Mouse (Mus musculus) adipocyte (in vitro differentiated cells): ENCODE results near the gene Kcnq2.
A peak's percentile ranks its signal among the peaks of the same experiment; 100 is the strongest.

Experiments used
- DNase-seq: peaks from one replicate; pipeline ENCODE4 v3.0.0-alpha.2; 2016; ENCODE audit warnings: low spot score

The Kcnq2 gene

DNA sequence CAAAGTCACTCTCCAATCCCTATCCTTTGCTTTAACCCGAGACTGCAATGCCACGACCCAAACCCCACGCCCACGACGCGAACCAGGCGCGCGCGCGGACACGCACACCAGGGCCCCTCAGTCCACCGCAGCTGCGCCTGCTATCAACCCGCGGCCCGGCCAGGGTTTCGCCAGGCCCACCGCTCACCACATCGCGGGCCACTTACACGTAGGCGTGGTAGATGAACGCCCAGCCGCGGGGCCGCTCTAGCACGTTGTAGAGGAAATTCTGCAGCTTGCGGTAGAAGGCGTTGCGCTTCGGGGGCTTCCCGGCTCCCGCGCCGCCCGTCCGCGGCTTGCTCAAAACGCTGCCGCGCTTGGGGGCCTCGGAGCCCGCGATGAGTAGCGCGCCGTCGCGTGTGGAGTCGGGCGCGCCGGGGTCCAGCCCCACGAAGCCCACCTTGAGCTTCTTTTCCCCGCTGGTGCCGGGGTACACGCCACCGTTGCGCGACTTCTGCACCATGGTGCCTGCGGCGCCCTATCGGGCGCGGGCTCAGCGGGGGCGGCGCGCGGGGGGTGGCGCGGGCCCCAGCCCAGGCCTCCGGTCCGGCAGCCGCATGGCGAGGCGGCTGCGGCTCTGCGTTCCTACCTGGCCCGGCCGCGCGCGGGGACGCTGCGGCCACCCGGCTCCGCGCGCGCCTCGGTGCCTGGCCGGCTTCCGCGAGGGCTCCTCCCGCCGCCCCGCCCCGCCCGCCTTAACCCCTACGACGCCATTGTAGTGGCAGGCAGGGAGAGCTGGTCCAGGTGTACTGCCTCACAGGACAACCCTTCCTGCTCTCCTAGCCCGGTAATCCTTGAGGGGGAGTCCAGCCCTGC, at the start of gene Kcnq2:
Gene Kcnq2, minus strand, starts transcription at position 710 of the 855 bp plus-strand sequence.
- no peak for DNase-seq

GRCm38 (mm10) chr2:181180898-181181297, 45.8 kb upstream of the Kcnq2 start:
- no peak for DNase-seq

GRCm38 (mm10) chr2:181178471-181178870, 43.4 kb upstream of the Kcnq2 start:
- no peak for DNase-seq

DNA sequence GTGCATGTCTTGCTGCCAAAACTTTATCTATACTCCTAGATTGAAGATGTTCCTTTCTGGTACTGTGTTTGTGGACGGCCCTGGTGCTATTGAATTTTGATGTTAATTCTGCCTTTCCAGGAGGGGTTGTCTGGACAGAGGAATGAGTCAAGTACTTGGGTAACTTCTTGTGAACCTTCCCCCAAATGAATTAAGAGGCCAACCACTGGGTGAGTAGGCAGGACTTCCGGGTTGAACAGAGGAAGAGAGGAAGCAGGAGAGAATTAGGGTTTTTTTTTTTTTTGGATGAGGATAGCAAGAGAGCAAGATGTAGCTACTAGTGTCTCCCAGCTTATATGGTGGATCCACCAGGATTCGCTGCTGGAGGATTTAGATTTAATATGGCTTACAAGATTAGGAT, 42.9 kb upstream of the Kcnq2 start:
- peak; percentile 49 for DNase-seq

DNA sequence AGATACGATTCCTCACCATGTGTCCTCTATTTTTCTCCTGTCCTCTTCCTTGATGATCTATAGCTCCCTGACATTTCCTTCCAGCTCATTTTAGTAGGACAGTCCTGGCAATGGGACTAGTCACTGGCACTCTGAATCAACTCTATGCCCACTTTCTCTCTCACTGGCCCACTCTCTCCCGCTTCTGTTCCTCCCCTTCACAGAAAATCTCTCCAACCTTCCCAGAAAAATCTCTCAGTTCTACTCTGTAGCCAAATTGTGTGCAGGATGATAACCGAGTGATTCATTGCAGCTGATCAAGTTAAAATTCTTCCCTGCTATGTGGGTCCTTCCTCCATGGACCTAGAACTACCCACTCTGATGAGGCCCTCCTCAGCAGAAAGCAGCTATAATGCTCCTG, 39.5 kb upstream of the Kcnq2 start:
- no peak for DNase-seq

DNA sequence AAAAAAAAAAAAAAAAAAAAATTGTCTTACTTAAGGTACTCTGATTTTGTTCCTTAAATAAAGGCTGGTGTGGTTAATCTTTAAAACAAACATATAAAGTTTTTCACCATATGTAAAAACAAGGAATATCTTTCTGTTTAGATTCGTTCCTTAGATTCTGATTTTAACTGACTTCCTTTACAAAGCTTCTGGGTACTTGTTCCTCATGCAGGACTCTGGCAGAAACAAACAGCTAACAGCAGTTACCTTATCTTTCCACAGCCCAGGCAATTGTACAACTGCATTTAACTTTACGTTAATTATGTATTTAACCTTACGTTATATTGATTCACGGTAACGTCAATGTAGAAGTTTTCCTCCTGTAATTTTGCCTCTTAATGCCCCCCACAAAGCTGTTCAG, 31.4 kb upstream of the Kcnq2 start:
- no peak for DNase-seq

DNA sequence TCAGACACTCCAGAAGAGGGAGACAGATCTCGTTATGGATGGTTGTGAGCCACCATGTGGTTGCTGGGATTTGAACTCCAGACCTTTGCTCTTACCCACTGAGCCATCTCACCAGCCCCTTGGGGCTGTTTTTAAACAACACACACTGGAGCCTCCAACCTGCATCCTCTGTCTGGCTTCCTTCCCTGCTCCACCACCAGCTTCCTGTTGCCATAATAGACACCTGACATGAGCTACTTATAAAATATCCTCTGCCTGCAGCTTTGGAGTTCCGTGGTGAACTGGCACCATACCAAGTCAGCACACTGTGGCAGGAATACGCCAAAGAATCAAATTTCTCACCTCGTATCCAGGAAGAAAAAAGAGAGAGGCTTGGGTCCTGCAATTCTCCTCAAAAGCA, 25.7 kb upstream of the Kcnq2 start:
- DNase-seq: no peak

DNA sequence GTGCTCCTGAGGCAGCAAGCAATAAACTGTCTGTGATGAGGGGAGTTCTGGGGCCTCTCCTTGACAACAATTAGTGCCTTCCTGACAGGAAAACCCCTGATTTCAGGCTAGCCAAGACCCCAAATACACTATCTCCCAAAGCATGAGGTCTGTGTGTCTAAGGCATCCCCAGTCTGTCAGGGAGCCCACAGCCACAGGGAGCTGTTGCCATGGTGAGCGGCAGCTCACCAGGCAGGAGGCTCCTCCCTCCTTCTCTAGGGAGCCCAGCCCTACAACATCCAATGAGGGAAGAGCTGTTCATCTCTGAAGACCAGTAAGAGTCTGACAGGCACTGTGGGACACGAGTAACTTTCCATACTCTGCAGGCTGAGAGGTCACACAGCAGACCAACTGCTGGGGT, 24.7 kb upstream of the Kcnq2 start:
- DNase-seq: no peak

- no peak for DNase-seq
These were observed 24.0 kb upstream of the Kcnq2 start for GRCm38 (mm10) chr2:181159091-181159514.

DNA sequence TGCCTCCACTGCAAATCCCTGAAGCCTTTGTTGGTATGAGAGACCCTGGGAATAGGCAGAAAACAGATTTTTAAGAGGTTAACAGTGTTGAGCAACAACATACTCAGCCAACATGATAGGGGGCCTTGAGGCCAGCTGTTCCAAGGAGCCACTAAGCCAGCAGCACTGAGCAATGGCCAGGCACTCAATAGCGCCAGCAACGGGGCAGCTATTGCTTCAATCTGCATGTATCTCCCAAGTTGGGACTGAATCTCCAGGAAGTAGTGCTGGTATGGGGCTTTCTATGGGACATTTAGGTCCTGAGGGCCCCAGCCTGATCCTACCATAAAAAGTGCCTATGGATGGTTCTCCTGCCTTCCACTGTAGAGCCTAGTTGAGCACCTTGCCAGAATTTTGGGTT, 23.4 kb upstream of the Kcnq2 start:
- no peak for DNase-seq

GRCm38 (mm10) chr2:181157716-181158302, 22.7 kb upstream of the Kcnq2 start:
- no peak for DNase-seq

DNA sequence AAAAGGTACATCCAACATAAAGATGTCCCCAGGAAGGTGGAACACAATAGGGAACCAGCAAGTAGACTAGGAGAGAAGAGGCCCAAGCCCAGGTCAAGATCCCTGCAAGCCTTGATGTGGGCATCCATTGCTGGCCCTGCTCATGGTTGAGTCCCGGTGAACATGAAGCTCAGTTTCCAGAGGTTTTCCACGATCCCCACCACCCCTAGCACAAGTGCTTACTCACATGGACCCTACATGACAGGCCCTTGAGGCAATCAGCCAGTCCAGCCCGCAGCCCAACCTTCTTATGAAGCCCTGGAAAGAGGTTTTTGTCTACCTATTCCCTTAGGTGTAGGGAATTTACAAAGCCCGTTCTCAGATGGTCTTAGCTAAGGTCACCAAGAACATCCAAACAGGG, 22.1 kb upstream of the Kcnq2 start:
- no peak for DNase-seq

DNA sequence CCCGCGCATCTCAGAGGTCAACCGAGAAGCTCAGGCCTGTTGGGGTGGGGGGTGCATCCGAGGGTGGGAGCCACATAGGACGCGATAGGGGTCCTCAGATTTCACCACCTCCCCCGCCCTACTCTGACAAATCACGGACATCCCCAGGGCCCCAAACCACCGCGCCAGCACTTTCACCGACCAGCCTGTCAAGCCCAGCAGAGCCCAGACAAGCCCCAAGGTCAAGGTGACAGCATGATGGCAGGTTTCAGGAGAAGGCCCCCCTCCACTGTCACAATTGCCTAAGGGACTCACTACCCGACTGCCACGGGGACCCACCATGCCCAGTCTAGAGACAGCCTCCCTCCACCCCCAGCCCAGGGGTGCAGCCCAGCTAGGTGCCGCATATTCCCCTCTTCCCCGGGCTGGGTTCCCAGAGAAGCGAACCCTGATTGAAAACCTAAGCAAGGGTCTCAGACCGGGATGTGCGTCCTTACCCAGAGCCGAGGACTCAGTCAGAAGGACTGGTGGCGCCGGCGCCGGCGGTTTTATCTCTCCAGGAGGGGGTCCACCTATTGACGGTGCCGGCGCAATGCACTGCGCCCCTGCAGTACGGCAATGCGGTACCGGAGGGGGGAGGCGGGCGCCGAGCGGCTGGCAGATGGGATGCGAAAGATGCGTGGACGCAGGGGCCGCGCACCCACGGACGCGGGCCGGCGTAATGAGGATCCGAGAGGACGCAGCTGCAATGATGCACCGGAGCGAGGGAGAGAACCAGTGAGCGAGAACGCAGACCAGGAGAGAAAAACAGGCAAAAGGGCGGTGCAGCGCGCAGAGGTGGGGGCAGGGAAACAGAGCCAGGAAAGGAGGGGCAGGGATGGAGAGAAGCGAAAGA, 21.4 kb upstream of the Kcnq2 start, which contains the start of gene Eef1a2:
Gene Eef1a2, minus strand, starts transcription at position 767 of the 874 bp plus-strand sequence.
- no peak for DNase-seq

DNA sequence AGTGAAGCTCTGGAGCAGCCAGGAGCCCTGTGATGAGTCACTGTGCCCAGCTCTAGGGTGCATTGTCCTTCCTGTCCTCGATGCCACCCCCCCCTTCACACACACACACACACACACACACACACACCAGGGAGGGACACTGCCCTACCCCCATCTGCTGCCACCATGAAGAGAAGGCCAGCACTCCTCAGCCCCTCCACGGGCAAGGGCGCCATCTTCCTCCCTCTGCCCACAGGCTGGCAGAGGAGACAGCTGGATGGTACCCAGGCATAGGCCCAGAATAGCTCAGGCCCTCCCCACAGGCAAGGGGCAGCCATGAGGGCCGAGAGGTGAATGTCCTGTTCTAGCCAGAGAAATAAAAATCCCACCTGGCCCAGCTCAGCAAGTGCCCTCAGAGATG, 20.7 kb upstream of the Kcnq2 start:
- DNase-seq: no peak

DNA sequence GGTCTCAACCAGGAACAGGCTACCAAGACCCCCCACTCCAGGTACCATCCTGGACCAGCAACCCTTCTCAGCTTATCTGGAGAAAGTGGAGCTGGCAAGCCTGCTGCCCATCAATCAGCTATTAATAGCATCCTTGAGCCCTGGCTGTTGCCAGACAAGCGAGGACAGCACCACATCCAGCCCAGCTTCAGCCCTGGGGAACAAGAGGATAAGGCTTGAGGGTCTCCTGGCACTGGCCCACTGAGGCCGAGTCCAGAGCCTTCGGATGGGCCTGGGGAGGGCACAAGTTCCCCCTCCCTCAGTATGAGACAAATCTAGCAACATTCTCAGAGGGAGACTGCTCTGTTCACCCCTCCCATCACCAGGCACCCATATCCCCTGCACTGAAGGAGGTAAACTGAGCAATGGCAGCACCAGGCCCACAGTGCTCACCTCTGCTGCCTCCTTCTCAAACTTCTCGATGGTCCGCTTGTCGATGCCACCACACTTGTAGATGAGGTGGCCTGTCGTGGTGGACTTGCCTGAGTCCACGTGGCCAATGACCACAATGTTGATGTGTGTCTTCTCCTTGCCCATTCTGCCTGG, 19.8 kb upstream of the Kcnq2 start:
- no peak for DNase-seq

- no peak for DNase-seq
These were observed 19.3 kb upstream of the Kcnq2 start for GRCm38 (mm10) chr2:181154361-181154760.

DNA sequence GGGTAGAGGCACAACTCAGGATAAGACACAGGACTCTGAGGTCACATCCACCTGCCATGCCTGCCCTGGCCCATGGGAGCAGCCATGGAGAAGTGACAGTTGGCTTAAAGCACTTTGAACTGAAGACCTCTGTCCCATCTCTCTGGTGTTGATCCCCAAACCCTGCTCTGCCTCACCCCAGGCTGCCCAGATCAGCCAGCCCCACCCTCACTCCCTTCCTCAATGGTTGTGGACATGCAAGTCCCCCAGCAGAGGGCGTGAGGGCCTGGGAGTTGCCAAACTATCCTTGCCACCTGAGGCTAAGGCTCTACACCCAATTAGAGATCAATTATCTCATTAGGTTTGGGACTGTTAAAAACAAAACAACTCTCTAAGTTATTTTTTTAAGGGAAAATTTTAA, 18.7 kb upstream of the Kcnq2 start:
- no peak for DNase-seq

GRCm38 (mm10) chr2:181153131-181153530, 18.0 kb upstream of the Kcnq2 start:
- DNase-seq: no peak

DNA sequence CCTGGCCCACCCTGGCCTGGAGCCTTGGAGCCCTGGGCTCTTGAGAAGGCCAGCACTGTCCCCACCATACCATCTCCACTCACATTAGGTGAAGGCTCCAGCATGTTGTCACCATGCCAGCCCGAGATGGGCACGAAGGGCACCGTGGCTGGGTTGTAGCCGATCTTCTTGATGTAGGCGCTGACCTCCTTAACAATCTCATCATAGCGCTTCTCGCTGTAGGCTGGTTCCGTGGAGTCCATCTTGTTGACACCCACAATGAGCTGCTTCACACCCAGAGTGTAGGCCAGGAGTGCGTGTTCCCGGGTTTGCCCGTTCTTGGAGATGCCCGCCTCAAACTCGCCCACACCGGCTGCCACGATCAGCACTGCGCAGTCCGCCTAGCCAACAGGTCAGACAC, 17.6 kb upstream of the Kcnq2 start:
- DNase-seq: no peak

DNA sequence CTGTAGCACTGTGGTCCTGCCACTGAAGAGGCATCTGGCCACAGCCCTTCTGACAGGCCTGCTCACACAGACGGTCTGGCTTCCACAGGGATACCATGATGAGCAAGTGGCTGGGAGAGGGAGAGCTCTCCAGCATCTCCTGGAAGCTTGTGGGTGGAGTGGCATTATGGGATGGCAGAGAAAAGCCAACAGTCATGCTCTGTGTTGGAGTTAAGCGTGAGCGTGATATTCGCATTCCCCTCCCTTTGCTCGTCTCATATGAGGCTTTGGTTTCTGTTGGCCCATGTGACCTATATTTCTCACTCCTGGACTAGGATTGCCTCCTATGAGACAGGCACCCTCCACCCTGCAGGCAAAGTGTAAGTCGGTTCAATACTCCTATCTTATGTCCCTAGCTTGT, 15.2 kb upstream of the Kcnq2 start:
- no peak for DNase-seq

DNA sequence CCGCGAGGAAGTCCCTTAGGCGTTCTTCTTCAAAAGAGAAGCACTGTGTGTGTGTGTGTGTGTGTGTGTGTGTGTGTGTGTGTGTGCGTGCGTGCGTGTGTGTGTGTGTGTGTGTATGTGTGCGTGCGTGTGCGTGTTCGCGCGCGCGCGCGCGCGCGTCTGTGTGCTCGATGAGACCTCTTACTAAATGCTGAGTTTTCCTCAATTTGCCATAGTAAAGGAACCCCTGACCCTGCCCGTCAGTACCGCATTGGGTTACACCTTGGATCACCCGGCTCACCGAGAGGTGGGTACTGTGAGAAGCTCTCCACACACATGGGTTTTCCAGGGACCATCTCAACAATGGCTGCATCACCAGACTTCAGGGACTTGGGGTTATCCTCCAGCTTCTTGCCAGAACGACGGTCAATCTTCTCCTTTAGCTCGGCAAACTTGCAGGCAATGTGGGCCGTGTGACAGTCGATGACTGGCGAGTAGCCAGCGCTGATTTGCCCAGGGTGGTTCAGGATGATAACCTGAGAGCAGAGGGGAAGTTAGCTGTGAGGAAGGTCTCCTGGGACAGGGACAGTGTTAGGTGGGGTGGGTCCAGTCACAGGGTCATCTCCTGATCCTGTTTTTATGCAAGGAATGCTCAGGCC, 13.3 kb upstream of the Kcnq2 start:
- no peak for DNase-seq
